Mouse (Mus musculus): Measurements from ENCODE around the gene Wdpcp.
A peak's percentile ranks its signal among the peaks of the same experiment; 100 is the strongest.

Gene Wdpcp

GRCm38 (mm10) chr11:21749487-21749886, 177.5 kb downstream of the Wdpcp start:
- no peak for DNase-seq (ENCODE audit: low spot score in 2 of 2)

DNA sequence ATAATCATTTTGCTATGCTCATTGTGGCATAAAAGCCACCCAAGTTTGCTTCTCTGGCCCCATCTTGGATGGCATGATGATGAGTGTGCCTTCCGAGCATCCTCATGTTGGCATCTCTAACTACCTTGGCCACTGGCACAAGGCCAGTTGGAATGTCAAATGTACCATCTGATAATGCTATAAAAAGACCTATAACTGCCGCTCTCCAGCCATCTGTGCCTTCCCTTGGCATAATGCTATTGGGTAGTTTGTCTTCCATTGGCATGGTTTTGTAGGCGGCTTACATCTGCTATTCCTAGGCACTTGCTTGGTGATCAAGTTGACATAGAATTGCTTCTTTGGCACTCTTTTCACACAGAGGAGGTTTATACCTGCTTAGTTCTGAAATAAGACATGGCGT, 191.2 kb downstream of the Wdpcp start:
- DNase-seq (ENCODE audit: low spot score in 2 of 2) = peak in 1 of 2 experiments; percentile 31

DNA sequence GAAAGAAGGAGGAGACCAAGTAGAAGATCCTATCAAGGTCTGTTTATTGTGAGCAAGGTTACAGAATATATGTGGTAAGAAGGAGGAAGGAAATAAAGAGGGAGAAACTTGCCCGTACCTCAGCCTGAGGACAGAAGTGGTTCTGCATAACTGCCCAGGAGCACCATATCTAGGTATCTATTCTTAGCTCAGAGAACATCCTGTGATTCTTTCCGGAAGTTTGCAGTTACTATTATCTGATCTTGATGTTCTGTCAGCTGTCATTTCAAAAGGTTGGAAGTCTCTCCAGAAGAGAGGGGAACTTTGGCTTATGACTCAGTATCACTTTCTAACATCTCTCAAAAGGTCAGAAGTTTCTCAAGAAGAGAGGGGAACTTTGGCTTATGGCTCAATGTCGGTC, 216.8 kb downstream of the Wdpcp start:
- DNase-seq (ENCODE audit: low spot score in 2 of 2) = no peak

GRCm38 (mm10) chr11:21824941-21825340, 252.9 kb downstream of the Wdpcp start:
- no peak for DNase-seq (ENCODE audit: low spot score in 2 of 2)

- DNase-seq (ENCODE audit: low spot score in 2 of 2) = no peak
Measured at GRCm38 (mm10) chr11:21826521-21826920, 254.5 kb downstream of the Wdpcp start.

GRCm38 (mm10) chr11:21847040-21847439, 275.0 kb downstream of the Wdpcp start:
- no peak for DNase-seq (ENCODE audit: low spot score in 2 of 2)

- DNase-seq (ENCODE audit: low spot score in 2 of 2) = peak; percentile 30 to 49
Measured at GRCm38 (mm10) chr11:21864000-21864399, 292.0 kb downstream of the Wdpcp start.

- DNase-seq (ENCODE audit: low spot score in 2 of 2) = no peak
Measured at GRCm38 (mm10) chr11:21864516-21864915, 292.5 kb downstream of the Wdpcp start.

GRCm38 (mm10) chr11:21868675-21869074, 296.6 kb downstream of the Wdpcp start:
- no peak for DNase-seq (ENCODE audit: low spot score in 2 of 2)

- no peak for DNase-seq (ENCODE audit: low spot score in 2 of 2)
Measured at GRCm38 (mm10) chr11:21870863-21871262, 298.8 kb downstream of the Wdpcp start.

- no peak for DNase-seq (ENCODE audit: low spot score in 2 of 2)
Measured at GRCm38 (mm10) chr11:21871728-21872127, 299.7 kb downstream of the Wdpcp start.

DNA sequence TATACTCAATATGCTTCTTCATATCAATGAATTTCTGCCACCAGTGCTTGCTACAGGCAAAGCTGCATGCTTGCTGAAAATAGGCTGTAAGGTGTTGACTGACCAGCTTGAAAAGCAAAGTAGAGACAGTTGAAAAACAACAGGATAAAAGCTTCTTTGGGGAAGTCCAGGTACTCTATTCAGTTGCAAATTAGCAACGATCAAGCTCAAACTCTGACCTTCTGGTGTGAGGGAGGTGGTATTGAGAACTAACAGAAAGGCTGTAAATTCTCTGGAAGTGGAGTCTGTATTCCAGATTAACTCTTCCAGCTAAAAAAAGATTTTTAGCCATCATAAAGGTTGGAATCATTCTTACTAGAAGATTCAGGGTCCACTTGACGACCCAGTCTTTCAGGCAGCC, 303.0 kb downstream of the Wdpcp start:
- no peak for DNase-seq (ENCODE audit: low spot score in 2 of 2)

- no peak for DNase-seq (ENCODE audit: low spot score in 2 of 2)
Measured at GRCm38 (mm10) chr11:21894696-21895095, 322.7 kb downstream of the Wdpcp start.

GRCm38 (mm10) chr11:21922531-21922930, 350.5 kb downstream of the Wdpcp start:
- no peak for DNase-seq (ENCODE audit: low spot score in 2 of 2)

Data from right cerebral cortex, postnatal 10 days (tissue).